Mouse (Mus musculus) lung, embryonic 16.5 days (tissue): ENCODE data around the gene Ccdc13. TPM values are rescaled to one million over a fixed set of nuclear protein-coding genes. Genes with fewer than 3 reads are reported as not detected.
A peak's percentile ranks its signal among the peaks of the same experiment; 100 is the strongest.

ENCODE experiments used
- ATAC-seq: fragments of 200-750 bp; cut with Nextera tagmentation; 2 replicates; pipeline ENCODE4 v1.8.0; 2017; ENCODE audit warnings: low read depth, mild to moderate bottlenecking, moderate library complexity
- H3K27ac ChIP-seq: fragments of 300-500 bp; sonication (generic); 2 replicates; pipeline ENCODE4 v1.5.1; 2014; ENCODE audit warnings: mild to moderate bottlenecking, control low read depth, low read length
- H3K27me3 ChIP-seq: fragments of 300-500 bp; sonication (generic); 2 replicates; pipeline ENCODE4 v1.6.1; 2014; ENCODE audit warnings: low read depth, low read length, mixed read lengths; ENCODE audit not compliant: control insufficient read depth, insufficient read depth
- H3K36me3 ChIP-seq: fragments of 300-500 bp; sonication (generic); 2 replicates; pipeline ENCODE4 v1.6.1; 2014; ENCODE audit warnings: low read length; ENCODE audit not compliant: control insufficient read depth, insufficient read depth
- H3K4me1 ChIP-seq: fragments of 300-500 bp; sonication (generic); replicated peaks from 2 replicates; pipeline ENCODE4 v1.6.1; 2014; ENCODE audit warnings: low read length, mixed read lengths; ENCODE audit not compliant: control insufficient read depth, insufficient read depth
- H3K4me2 ChIP-seq: fragments of 300-500 bp; sonication (generic); 2 replicates; pipeline ENCODE4 v1.6.1; 2014; ENCODE audit warnings: low read depth, low read length, control low read depth
- H3K4me3 ChIP-seq: fragments of 300-500 bp; sonication (generic); 2 replicates; pipeline ENCODE4 v1.5.1; 2014; ENCODE audit warnings: mild to moderate bottlenecking, low read length, control low read depth
- H3K9ac ChIP-seq: fragments of 300-500 bp; sonication (generic); 2 replicates; pipeline ENCODE4 v1.6.1; 2014; ENCODE audit warnings: low read length, control low read depth
- H3K9me3 ChIP-seq: fragments of 300-500 bp; sonication (generic); 2 replicates; pipeline ENCODE4 v1.6.1; 2016; ENCODE audit warnings: low read length; ENCODE audit not compliant: control insufficient read depth
- WGBS: fragments of 180-500 bp; shearing (Covaris S2); extraction: QIAGEN DNeasy Blood & Tissue Kit; methylation state at CpG from one replicate; pipeline ENCODE4 v1.1.7; 2014; 5-methylcytosine and 5-hydroxymethylcytosine counted together
- polyA plus RNA-seq: library from polyadenylated mRNA; unstranded; fragments of >200 nt; fragmentation: Nextera tagmentation; extraction: Ambion mirVana; gene quantifications from 2 replicates; pipeline ENCODE4 v1.2.1, GENCODE M21; 2015

The Ccdc13 gene
- polyA plus RNA-seq, 1 experiment from 2014 or later, result 2.0 TPM

- Histone ChIP-seq H3K4me2 (peak overlapping the region; percentile 32; the same call in 1 of the 2 replicates), H3K4me1 (0 out of 2 replicates have a peak, but pooled peaks cover 5% of the 10 kb centered on the region), H3K27me3 (no peaks in the 10 kb centered on the region), H3K36me3 (no peaks in the 10 kb centered on the region), H3K4me3 (no peak overlapping the region), H3K27ac (no peak overlapping the region), H3K9ac (peak overlapping the region; percentile 11; the same call in 1 of the 2 replicates), H3K9me3 (no peaks in the 10 kb centered on the region)
- 15% methylated on average over 12 of the region's 12 CpGs for WGBS
- ATAC-seq, result peak; percentile 76
Observed at GRCm38 (mm10) chr9:121797722-121798121, 41.5 kb downstream of the Ccdc13 start.

GRCm38 (mm10) chr9:121794972-121795539, 44.2 kb downstream of the Ccdc13 start:
- no peaks in the 10 kb centered on the region for H3K27me3 ChIP-seq
- no peak overlapping the region for H3K4me3 ChIP-seq
- no peaks in the 10 kb centered on the region for H3K9me3 ChIP-seq
- no peak for ATAC-seq
- no peak overlapping the region for H3K27ac ChIP-seq
- H3K4me2 ChIP-seq, result no peak overlapping the region
- H3K9ac ChIP-seq, result no peak overlapping the region
- 0 out of 2 replicates have a peak, but pooled peaks cover 5% of the 10 kb centered on the region for H3K4me1 ChIP-seq
- no peaks in the 10 kb centered on the region for H3K36me3 ChIP-seq
- WGBS, result 50% methylated on average over 1 of the region's 1 CpGs

- 0 out of 2 replicates have a peak, but pooled peaks cover 3% of the 10 kb centered on the region for H3K4me1 ChIP-seq
- no peaks in the 10 kb centered on the region for H3K36me3 ChIP-seq
- H3K27me3 ChIP-seq, result no peaks in the 10 kb centered on the region
- H3K27ac ChIP-seq, result no peak within 1 kb of the TSS
- ATAC-seq, result no peak
- no peaks in the 10 kb centered on the region for H3K9me3 ChIP-seq
- no peak within 1 kb of the TSS for H3K4me3 ChIP-seq
- H3K4me2 ChIP-seq, result no peak within 1 kb of the TSS
- H3K9ac ChIP-seq, result no peak within 1 kb of the TSS
- WGBS, result 42% methylated on average over 24 of the region's 24 CpGs
Observed at GRCm38 (mm10) chr9:121791757-121792521, 47.3 kb downstream of the Ccdc13 start, which contains the start of gene Hhatl. Gene Hhatl, minus strand, starts transcription at chr9:121792507.

GRCm38 (mm10) chr9:121791206-121791605, 48.1 kb downstream of the Ccdc13 start:
- H3K36me3 ChIP-seq, result no peaks in the 10 kb centered on the region
- no peaks in the 10 kb centered on the region for H3K9me3 ChIP-seq
- H3K27ac ChIP-seq, result no peak overlapping the region
- no peak overlapping the region for H3K9ac ChIP-seq
- 12% methylated on average over 5 of the region's 5 CpGs for WGBS
- H3K4me3 ChIP-seq, result no peak overlapping the region
- H3K4me1 ChIP-seq, result 0 out of 2 replicates have a peak, but pooled peaks cover 3% of the 10 kb centered on the region
- H3K4me2 ChIP-seq, result no peak overlapping the region
- ATAC-seq, result 0 out of 2 replicates have a peak, but pooled peaks have one; percentile 42
- H3K27me3 ChIP-seq, result no peaks in the 10 kb centered on the region

GRCm38 (mm10) chr9:121786359-121786758, 52.9 kb downstream of the Ccdc13 start:
- H3K4me2 ChIP-seq, result no peak overlapping the region
- ATAC-seq, result no peak
- no peaks in the 10 kb centered on the region for H3K36me3 ChIP-seq
- no peak overlapping the region for H3K4me3 ChIP-seq
- no peak overlapping the region for H3K9ac ChIP-seq
- no peaks in the 10 kb centered on the region for H3K27me3 ChIP-seq
- WGBS, result 63% methylated on average over 2 of the region's 2 CpGs
- no peaks in the 10 kb centered on the region for H3K4me1 ChIP-seq
- H3K9me3 ChIP-seq, result no peaks in the 10 kb centered on the region
- no peak overlapping the region for H3K27ac ChIP-seq

GRCm38 (mm10) chr9:121785261-121785660, 54.0 kb downstream of the Ccdc13 start:
- H3K27me3 ChIP-seq, result no peaks in the 10 kb centered on the region
- H3K4me1 ChIP-seq, result no peaks in the 10 kb centered on the region
- no peaks in the 10 kb centered on the region for H3K36me3 ChIP-seq
- WGBS, result 67% methylated on average over 8 of the region's 8 CpGs
- H3K4me2 ChIP-seq, result no peak overlapping the region
- H3K4me3 ChIP-seq, result no peak overlapping the region
- H3K9me3 ChIP-seq, result no peaks in the 10 kb centered on the region
- H3K27ac ChIP-seq, result no peak overlapping the region
- H3K9ac ChIP-seq, result no peak overlapping the region
- no peak for ATAC-seq

- Histone ChIP-seq H3K4me3 (no peak overlapping the region), H3K27me3 (no peaks in the 10 kb centered on the region), H3K36me3 (no peaks in the 10 kb centered on the region), H3K27ac (no peak overlapping the region), H3K4me2 (no peak overlapping the region), H3K4me1 (no peaks in the 10 kb centered on the region), H3K9me3 (no peaks in the 10 kb centered on the region), H3K9ac (no peak overlapping the region)
- no peak for ATAC-seq
- 76% methylated on average over 12 of the region's 12 CpGs for WGBS
Observed at GRCm38 (mm10) chr9:121784801-121785200, 54.5 kb downstream of the Ccdc13 start.

- peak overlapping the region; percentile 62 for H3K4me2 ChIP-seq
- WGBS, result 14% methylated on average over 53 of the region's 54 CpGs
- 0 out of 2 replicates have a peak overlapping the region, but pooled peaks have one; percentile 19 for H3K9ac ChIP-seq
- H3K4me3 ChIP-seq, result peak overlapping the region; percentile 37
- ATAC-seq, result peak; percentile 27; the same call in 1 of the 2 replicates
- no peak overlapping the region for H3K27ac ChIP-seq
- H3K36me3 ChIP-seq, result no peaks in the 10 kb centered on the region
- H3K9me3 ChIP-seq, result no peaks in the 10 kb centered on the region
- peaks cover 34% of the 10 kb centered on the region for H3K27me3 ChIP-seq
- peaks cover 10% of the 10 kb centered on the region for H3K4me1 ChIP-seq
Observed at GRCm38 (mm10) chr9:121778066-121778624, 61.1 kb downstream of the Ccdc13 start.

GRCm38 (mm10) chr9:121777484-121778065, 61.7 kb downstream of the Ccdc13 start, which contains the start of gene Klhl40:
Gene Klhl40, plus strand, starts transcription at chr9:121777607.
- Histone ChIP-seq H3K9ac (0 out of 2 replicates have a peak within 1 kb of the TSS, but pooled peaks have one; percentile 19), H3K27ac (no peak within 1 kb of the TSS), H3K9me3 (no peaks in the 10 kb centered on the region), H3K4me2 (peak within 1 kb of the TSS; percentile 62), H3K27me3 (peaks cover 34% of the 10 kb centered on the region), H3K4me1 (peaks cover 10% of the 10 kb centered on the region), H3K4me3 (peak within 1 kb of the TSS; percentile 37), H3K36me3 (no peaks in the 10 kb centered on the region)
- 13% methylated on average over 27 of the region's 30 CpGs for WGBS
- peak; percentile 41; the same call in 1 of the 2 replicates for ATAC-seq
